Mouse (Mus musculus) retina, postnatal 1 day (tissue): Measurements from ENCODE around the gene Tgif1.

Experiments used
- DNase-seq: peaks from one replicate; pipeline ENCODE4 v3.0.0-alpha.2; 2012

The Tgif1 gene

GRCm38 (mm10) chr17:70853436-70853905 is at the start of gene Tgif1:
Gene Tgif1 (minus strand): TSS chr17:70853546.
- peak; percentile 66 for DNase-seq

- DNase-seq: no peak
Observed at GRCm38 (mm10) chr17:70900660-70901059, 47.3 kb upstream of the Tgif1 start.

- no peak for DNase-seq
Observed at GRCm38 (mm10) chr17:70899642-70900041, 46.3 kb upstream of the Tgif1 start.

GRCm38 (mm10) chr17:70894867-70895266 is 41.5 kb upstream of the Tgif1 start:
- no peak for DNase-seq

GRCm38 (mm10) chr17:70893151-70893550 is 39.8 kb upstream of the Tgif1 start:
- DNase-seq: no peak

- DNase-seq: no peak
Observed at GRCm38 (mm10) chr17:70892288-70893096, 39.1 kb upstream of the Tgif1 start.

GRCm38 (mm10) chr17:70890571-70890970 is 37.2 kb upstream of the Tgif1 start:
- DNase-seq: no peak

- no peak for DNase-seq
Observed at GRCm38 (mm10) chr17:70888657-70889056, 35.3 kb upstream of the Tgif1 start.

- DNase-seq: no peak
Observed at GRCm38 (mm10) chr17:70887848-70888247, 34.5 kb upstream of the Tgif1 start.

GRCm38 (mm10) chr17:70886641-70887391 is 33.5 kb upstream of the Tgif1 start:
- DNase-seq: no peak

GRCm38 (mm10) chr17:70885868-70886267 is 32.5 kb upstream of the Tgif1 start:
- DNase-seq: no peak

- no peak for DNase-seq
Observed at GRCm38 (mm10) chr17:70881934-70882333, 28.6 kb upstream of the Tgif1 start.

- peak; percentile 47 for DNase-seq
Observed at GRCm38 (mm10) chr17:70881194-70881593, 27.8 kb upstream of the Tgif1 start.

GRCm38 (mm10) chr17:70878237-70878636 is 24.9 kb upstream of the Tgif1 start:
- no peak for DNase-seq

GRCm38 (mm10) chr17:70873778-70874124 is 20.4 kb upstream of the Tgif1 start:
- peak; percentile 69 for DNase-seq

- peak; percentile 80 for DNase-seq
Observed at GRCm38 (mm10) chr17:70872936-70873777, 19.8 kb upstream of the Tgif1 start.

- peak; percentile 91 for DNase-seq
Observed at GRCm38 (mm10) chr17:70872094-70872929, 19.0 kb upstream of the Tgif1 start.

GRCm38 (mm10) chr17:70871676-70872075 is 18.3 kb upstream of the Tgif1 start:
- DNase-seq: no peak

- DNase-seq: no peak
Observed at GRCm38 (mm10) chr17:70870581-70870980, 17.2 kb upstream of the Tgif1 start.

GRCm38 (mm10) chr17:70868577-70869229 is 15.4 kb upstream of the Tgif1 start:
- no peak for DNase-seq

- no peak for DNase-seq
Observed at GRCm38 (mm10) chr17:70866538-70867114, 13.3 kb upstream of the Tgif1 start.
